Mouse (Mus musculus) E14TG2a.4 (cell line): Measurements from ENCODE around the gene Afdn.

ENCODE experiments used
- CTCF ChIP-seq: conservative IDR thresholded peaks from 2 replicates; pipeline ENCODE4 v1.5.1; 2014; ENCODE audit warnings: low read length
- NANOG ChIP-seq: IDR thresholded peaks from 2 replicates; pipeline ENCODE4 v1.6.1; 2014; ENCODE audit warnings: borderline replicate concordance, low read length, mixed read lengths
- POU5F1 ChIP-seq: IDR thresholded peaks from 2 replicates; pipeline ENCODE4 v1.6.1; 2014; ENCODE audit warnings: low read length, borderline replicate concordance

DNA sequence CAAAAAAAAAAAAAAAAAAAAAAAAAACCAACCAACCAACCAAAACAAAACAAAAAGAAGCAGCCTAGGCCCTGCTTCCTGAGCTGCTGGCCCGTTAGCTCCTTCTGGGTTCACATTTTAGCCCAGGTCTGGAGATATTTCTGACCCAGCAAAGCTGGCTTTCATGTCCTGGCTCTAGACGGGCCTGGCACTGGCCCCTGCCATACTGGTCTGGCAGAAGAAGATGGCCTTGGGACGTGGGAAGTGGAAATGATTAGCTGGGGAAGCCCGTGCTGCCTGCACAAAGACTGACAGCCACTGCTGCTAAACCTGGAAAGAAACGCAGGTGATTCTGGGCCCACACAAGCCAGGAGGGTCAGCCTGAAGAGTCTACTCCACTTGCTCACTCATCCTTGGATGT is 49.2 kb upstream of the Afdn start:
- TF ChIP-seq CTCF, result no peak
- no peak for TF ChIP-seq NANOG
- no peak for TF ChIP-seq POU5F1
